Mouse (Mus musculus) limb, embryonic 14.5 days (tissue): Measurements from ENCODE around the gene Natd1. TPM values are rescaled to one million over a fixed set of nuclear protein-coding genes. Genes with fewer than 3 reads are reported as not detected.

Source experiments
- ATAC-seq: fragments of 200-750 bp; cut with Nextera tagmentation; 2 replicates; pipeline ENCODE4 v1.8.0; 2017; ENCODE audit warnings: low read depth, moderate number of reproducible peaks, moderate TSS enrichment; ENCODE audit not compliant: low FRiP score
- DNase-seq: peaks from one replicate; pipeline ENCODE4 v3.0.0-alpha.2; 2015; ENCODE audit warnings: low spot score
- H3K27ac ChIP-seq: fragments of 300-500 bp; sonication (generic); replicated peaks from 2 replicates; pipeline ENCODE4 v1.5.1; 2014; ENCODE audit warnings: low read depth, mild to moderate bottlenecking, low read length, moderate library complexity, mixed read lengths
- H3K27me3 ChIP-seq: fragments of 300-500 bp; sonication (generic); 2 replicates; pipeline ENCODE4 v1.6.1; 2014; ENCODE audit warnings: low read length, mixed read lengths; ENCODE audit not compliant: control insufficient read depth, insufficient read depth
- H3K36me3 ChIP-seq: fragments of 300-500 bp; sonication (generic); 2 replicates; pipeline ENCODE4 v1.6.1; 2014; ENCODE audit warnings: mild to moderate bottlenecking, low read length, moderate library complexity, mixed read lengths; ENCODE audit not compliant: control insufficient read depth, insufficient read depth
- H3K4me1 ChIP-seq: fragments of 300-500 bp; sonication (generic); 2 replicates; pipeline ENCODE4 v1.6.1; 2014; ENCODE audit warnings: antibody characterized with exemption, low read length, mixed read lengths; ENCODE audit not compliant: control insufficient read depth, insufficient read depth
- H3K4me2 ChIP-seq: fragments of 300-500 bp; sonication (generic); replicated peaks from 2 replicates; pipeline ENCODE4 v1.6.1; 2014; ENCODE audit warnings: low read depth, mild to moderate bottlenecking, low read length, moderate library complexity; ENCODE audit not compliant: severe bottlenecking
- H3K4me3 ChIP-seq: fragments of 300-500 bp; sonication (generic); replicated peaks from 2 replicates; pipeline ENCODE4 v1.5.1; 2014; ENCODE audit warnings: low read length
- H3K9ac ChIP-seq: fragments of 300-500 bp; sonication (generic); 2 replicates; pipeline ENCODE4 v1.6.1; 2014; ENCODE audit warnings: mild to moderate bottlenecking, low read depth, low read length, moderate library complexity; ENCODE audit not compliant: severe bottlenecking
- H3K9me3 ChIP-seq: fragments of 300-500 bp; sonication (generic); 2 replicates; pipeline ENCODE4 v1.6.1; 2016; ENCODE audit warnings: low read length; ENCODE audit not compliant: control insufficient read depth
- POLR2A ChIP-seq: fragments of 200-500 bp; IDR thresholded peaks from 2 replicates; pipeline ENCODE4 v1.8.0; 2012; ENCODE audit warnings: inconsistent platforms, mild to moderate bottlenecking, moderate library complexity, borderline replicate concordance; ENCODE audit not compliant: insufficient read depth, insufficient read length; ENCODE audit errors: extremely low read depth
- WGBS: fragments of 180-500 bp; shearing (Covaris S2); extraction: QIAGEN DNeasy Blood & Tissue Kit; methylation state at CpG from one replicate; pipeline ENCODE4 v1.1.7; 2014; 5-methylcytosine and 5-hydroxymethylcytosine counted together
- polyA plus RNA-seq, 2 experiments: library from polyadenylated mRNA; depleted of rRNA in 1 of 2; stranded (reverse) in 1 of 2; unstranded in 1 of 2; fragments of >200 nt; fragmentation: Nextera tagmentation in 1 of 2; extraction: Ambion mirVana in 1 of 2; gene quantifications; 2 replicates each; pipeline versions ENCODE4 v1.2.1 to v1.2.3; 2012 to 2014

Natd1 gene
- polyA plus RNA-seq, 2 experiments = 21.6 to 25.5 TPM

GRCm38 (mm10) chr11:60954255-60955104, 39.9 kb upstream of the Natd1 start:
- Histone ChIP-seq H3K4me1 (peaks cover 4% of the 10 kb centered on the region; the same call in 1 of the 2 replicates), H3K36me3 (peaks cover 37% of the 10 kb centered on the region), H3K4me2 (peak overlapping the region; percentile 26; the same call in 1 of the 2 replicates), H3K27ac (no peak overlapping the region), H3K9ac (no peak overlapping the region), H3K4me3 (no peak overlapping the region), H3K27me3 (no peaks in the 10 kb centered on the region), H3K9me3 (no peaks in the 10 kb centered on the region)
- ATAC-seq = no peak
- no peak for TF ChIP-seq POLR2A
- 80% methylated on average over 10 of the region's 10 CpGs for WGBS
- DNase-seq = no peak

- 7% methylated on average over 15 of the region's 15 CpGs for WGBS
- TF ChIP-seq POLR2A = no peak
- no peaks in the 10 kb centered on the region for H3K27me3 ChIP-seq
- peaks cover 4% of the 10 kb centered on the region; the same call in 1 of the 2 replicates for H3K4me1 ChIP-seq
- no peak overlapping the region for H3K27ac ChIP-seq
- H3K9me3 ChIP-seq = no peaks in the 10 kb centered on the region
- H3K9ac ChIP-seq = no peak overlapping the region
- no peak overlapping the region for H3K4me3 ChIP-seq
- peak; percentile 94 for ATAC-seq
- H3K4me2 ChIP-seq = peak overlapping the region; percentile 26; the same call in 1 of the 2 replicates
- H3K36me3 ChIP-seq = peaks cover 44% of the 10 kb centered on the region
- DNase-seq = peak; percentile 95
These were observed 39.3 kb upstream of the Natd1 start for GRCm38 (mm10) chr11:60953803-60954202.

- WGBS = 91% methylated on average over 6 of the region's 6 CpGs
- ATAC-seq = no peak
These were observed 38.4 kb upstream of the Natd1 start for GRCm38 (mm10) chr11:60952986-60953385.

GRCm38 (mm10) chr11:60952362-60952761, 37.8 kb upstream of the Natd1 start:
- no peaks in the 10 kb centered on the region for H3K27me3 ChIP-seq
- no peak overlapping the region for H3K9ac ChIP-seq
- no peak overlapping the region for H3K27ac ChIP-seq
- DNase-seq (no peak), ATAC-seq (no peak)
- peaks cover 59% of the 10 kb centered on the region for H3K36me3 ChIP-seq
- H3K4me3 ChIP-seq = no peak overlapping the region
- no peaks in the 10 kb centered on the region for H3K9me3 ChIP-seq
- 88% methylated on average over 3 of the region's 3 CpGs for WGBS
- H3K4me1 ChIP-seq = peaks cover 4% of the 10 kb centered on the region; the same call in 1 of the 2 replicates
- no peak for TF ChIP-seq POLR2A
- H3K4me2 ChIP-seq = no peak overlapping the region

More at GRCm38 (mm10) chr11:60952986-60953385, 38.4 kb upstream of the Natd1 start:
- Histone ChIP-seq H3K4me1 (peaks cover 4% of the 10 kb centered on the region; the same call in 1 of the 2 replicates), H3K36me3 (peaks cover 52% of the 10 kb centered on the region), H3K4me2 (no peak overlapping the region), H3K27ac (no peak overlapping the region), H3K9me3 (no peaks in the 10 kb centered on the region), H3K27me3 (no peaks in the 10 kb centered on the region), H3K9ac (no peak overlapping the region), H3K4me3 (no peak overlapping the region)
- TF ChIP-seq POLR2A = no peak
- DNase-seq = no peak

GRCm38 (mm10) chr11:60951896-60952295, 37.3 kb upstream of the Natd1 start:
- DNase-seq = no peak
- no peak for ATAC-seq
- WGBS = 91% methylated on average over 5 of the region's 5 CpGs
- Histone ChIP-seq H3K36me3 (peaks cover 63% of the 10 kb centered on the region), H3K27ac (no peak overlapping the region), H3K4me2 (no peak overlapping the region), H3K4me1 (peaks cover 4% of the 10 kb centered on the region; the same call in 1 of the 2 replicates), H3K27me3 (no peaks in the 10 kb centered on the region), H3K4me3 (no peak overlapping the region), H3K9ac (no peak overlapping the region), H3K9me3 (no peaks in the 10 kb centered on the region)
- TF ChIP-seq POLR2A = no peak
